Comparison of ENCODE assay signal across 8 mouse cellular contexts in the genomic region with DNA sequence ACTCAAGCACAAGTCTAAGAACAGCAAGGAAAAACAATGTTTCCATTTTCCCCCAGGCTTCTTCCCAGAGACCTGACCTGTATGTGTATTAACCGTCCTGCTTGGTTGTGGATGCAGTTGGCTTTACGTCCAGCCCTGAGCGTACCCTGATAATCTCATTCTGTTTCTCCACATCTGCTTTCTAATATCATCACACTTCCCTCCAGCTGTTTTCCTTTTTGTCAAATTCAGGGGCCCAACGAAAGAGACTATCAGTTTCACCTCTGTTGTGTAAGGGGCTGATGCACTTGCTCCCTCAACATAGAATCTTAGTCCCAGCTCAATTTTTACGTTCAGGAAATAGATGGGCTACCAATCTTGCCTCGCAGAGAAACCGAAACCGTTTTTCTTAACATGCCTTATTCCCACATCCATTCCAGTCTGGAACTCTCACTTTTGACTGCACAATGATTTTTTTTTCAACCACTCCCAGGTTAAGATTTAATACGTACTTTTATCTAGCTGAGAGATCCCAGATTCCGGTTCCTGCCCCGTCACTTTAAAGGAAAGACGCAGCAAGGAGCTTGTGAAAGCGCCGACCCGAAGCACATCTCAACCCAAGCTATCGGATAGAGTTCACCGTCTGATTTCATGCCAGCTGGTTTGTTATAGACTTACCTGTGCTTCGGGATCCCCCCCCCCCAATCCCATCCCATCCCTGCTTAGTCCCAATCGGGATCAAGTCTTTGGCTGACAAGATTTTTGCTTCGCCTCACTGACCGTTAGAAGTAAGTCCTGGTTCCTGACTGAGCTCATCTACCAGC. TPM values are rescaled to one million over a fixed set of nuclear protein-coding genes. Genes with fewer than 3 reads are reported as not detected.
DNase-seq lines count a peak whose midpoint lies in the region; ATAC-seq and TF ChIP-seq lines count a peak whose summit lies in the region.

No protein-coding gene starts in this region.

- no peaks in the 10 kb centered on the region for H3K36me3 ChIP-seq in C2C12 (ENCODE audit: control insufficient read depth, insufficient read depth)
- H3K36me3 ChIP-seq in embryonic facial prominence, embryonic 14.5 days (ENCODE audit: control insufficient read depth, insufficient read depth, low read length) = no peaks in the 10 kb centered on the region
- no peaks in the 10 kb centered on the region for H3K36me3 ChIP-seq in limb, embryonic 13.5 days
- no peaks in the 10 kb centered on the region; the same call in 1 of the 2 replicates for H3K36me3 ChIP-seq in splenic B cell, adult 2 months (ENCODE audit: control insufficient read depth, insufficient read depth, low read length, poor library complexity, severe bottlenecking)

- no peaks in the 10 kb centered on the region for H3K9me3 ChIP-seq in embryonic facial prominence, embryonic 14.5 days (ENCODE audit: control insufficient read depth, low read length)
- H3K9me3 ChIP-seq in limb, embryonic 13.5 days = no peaks in the 10 kb centered on the region

- no peak for ATAC-seq in embryonic facial prominence, embryonic 14.5 days (ENCODE audit: low read depth)
- ATAC-seq in limb, embryonic 13.5 days (ENCODE audit: low FRiP score, low read depth) = no peak
- no peak for ATAC-seq in inflammation-experienced regulatory T-cells, adult 6 months

- H3K27me3 ChIP-seq in C2C12 (ENCODE audit: control insufficient read depth, insufficient read depth, insufficient read length) = no peaks in the 10 kb centered on the region
- H3K27me3 ChIP-seq in embryonic facial prominence, embryonic 14.5 days (replicated peaks; ENCODE audit: control insufficient read depth, insufficient read depth, low read length) = peaks cover 4% of the 10 kb centered on the region; the same call in 1 of the 2 replicates
- H3K27me3 ChIP-seq in limb, embryonic 13.5 days = peaks cover 10% of the 10 kb centered on the region; the same call in 1 of the 2 replicates
- no peaks in the 10 kb centered on the region for H3K27me3 ChIP-seq in splenic B cell, adult 2 months (ENCODE audit: control insufficient read depth, insufficient read depth, low read length, poor library complexity, severe bottlenecking)

- no peak for DNase-seq in gastrocnemius, adult 2 months
- no peak for DNase-seq in gastrocnemius, postnatal 36 days
- DNase-seq in embryonic facial prominence, embryonic 14.5 days (ENCODE audit: low spot score) = peak; percentile 40
- DNase-seq in splenic B cell, adult 2 months (ENCODE audit: low read depth, low spot score) = peak; percentile 23
- DNase-seq in gastrocnemius, postnatal 4 days (ENCODE audit: low spot score in 2 of 2) = no peak

- H3K9ac ChIP-seq in embryonic facial prominence, embryonic 14.5 days (ENCODE audit: low read depth, low read length) = peak overlapping the region; percentile 85
- peak overlapping the region; percentile 92 for H3K9ac ChIP-seq in limb, embryonic 13.5 days

- WGBS in embryonic facial prominence, embryonic 14.5 days = 5% methylated on average over 21 of the region's 21 CpGs
- 5% methylated on average over 21 of the region's 21 CpGs for WGBS in limb, embryonic 13.5 days

- H3K79me3 ChIP-seq in C2C12 (ENCODE audit: low read depth) = peaks cover 33% of the 10 kb centered on the region

- peak overlapping the region; percentile 64 for H3K4me2 ChIP-seq in embryonic facial prominence, embryonic 14.5 days (ENCODE audit: low read depth, low read length)
- peak overlapping the region; percentile 85 for H3K4me2 ChIP-seq in limb, embryonic 13.5 days (replicated peaks)

- H3K79me2 ChIP-seq in C2C12 (ENCODE audit: control insufficient read depth, insufficient read depth) = peaks cover 59% of the 10 kb centered on the region

- peaks cover 16% of the 10 kb centered on the region for H3K4me1 ChIP-seq in embryonic facial prominence, embryonic 14.5 days (ENCODE audit: control insufficient read depth, insufficient read depth, low read length)
- H3K4me1 ChIP-seq in limb, embryonic 13.5 days = peaks cover 32% of the 10 kb centered on the region

- H3K27ac ChIP-seq in gastrocnemius, adult 2 months = peak overlapping the region; percentile 99
- no peak overlapping the region for H3K27ac ChIP-seq in embryonic facial prominence, embryonic 14.5 days (replicated peaks; ENCODE audit: low read depth, low read length)
- H3K27ac ChIP-seq in limb, embryonic 13.5 days = no peak overlapping the region

- no peak for TF ChIP-seq CTCF in gastrocnemius, adult 2 months (IDR thresholded peaks at IDR 0.05)
- TF ChIP-seq CTCF in C2C12 (IDR thresholded peaks at IDR 0.05; ENCODE audit: control insufficient read depth, insufficient read depth, insufficient read length) = no peak

- peak overlapping the region; percentile 91 for H3K4me3 ChIP-seq in gastrocnemius, adult 2 months
- H3K4me3 ChIP-seq in C2C12 (ENCODE audit: insufficient read depth, poor library complexity, severe bottlenecking) = peak overlapping the region; percentile 75
- peak overlapping the region; percentile 74 for H3K4me3 ChIP-seq in embryonic facial prominence, embryonic 14.5 days (ENCODE audit: low read depth, low read length)
- H3K4me3 ChIP-seq in limb, embryonic 13.5 days = peak overlapping the region; percentile 83

- intact Hi-C loops in gastrocnemius, adult 2 months (cut with DNase I) = no loop called here
- intact Hi-C loops in gastrocnemius, postnatal 36 days (cut with DNase I) = loop anchor here (2.0 kb wide), 1 partner anchor 15 kb away; a partner anchor contains a TSS

- peak overlapping the region; percentile 84 for H3ac ChIP-seq in C2C12 (ENCODE audit: control insufficient read depth, insufficient read length, low read depth)

TF ChIP-seq in C2C12, 6 proteins besides CTCF, POLR2A, EP300 and RAD21:
- TF ChIP-seq FOSL1 (IDR thresholded peaks at IDR 0.05; ENCODE audit: insufficient read depth, low read length, poor library complexity, severe bottlenecking) (no peak), MYOG (IDR thresholded peaks at IDR 0.05; ENCODE audit: control insufficient read depth, extremely low read depth, insufficient read length) (no peak), MAX (IDR thresholded peaks at IDR 0.05) (no peak), USF1 (IDR thresholded peaks at IDR 0.05; ENCODE audit: low read depth) (no peak), CEBPB (IDR thresholded peaks at IDR 0.05; ENCODE audit: low read depth) (no peak), MYOD1 (IDR thresholded peaks at IDR 0.05; ENCODE audit: control insufficient read depth, insufficient read length, low read depth) (no peak)

RNA-seq across cellular contexts. Expression of a gene that starts 1.0 kb away (rescaled TPM):
- total RNA-seq in gastrocnemius, adult 2 months (2021) = 10 to 100 TPM; 21.2 to 28.7 TPM
- total RNA-seq in gastrocnemius, postnatal 36 days (2021) = 10 to 100 TPM; 20.6 to 25.2 TPM
- polyA plus RNA-seq in C2C12 (2012; fragmentation: generic; extraction: Trizol) = 23.0 TPM
- 12.1 and 14.2 TPM in 2 replicates for polyA plus RNA-seq in embryonic facial prominence, embryonic 14.5 days (2014; fragmentation: Nextera tagmentation; extraction: Ambion mirVana)
- 12.2 and 14.2 TPM in 2 replicates for polyA plus RNA-seq in limb, embryonic 13.5 days (2015; fragmentation: Nextera tagmentation; extraction: Ambion mirVana)
- 10 to 100 TPM in 2 of 3 experiments, 1 to 10 TPM in 1; 4.6 to 14.1 (median 12.4) TPM for polyA plus RNA-seq in inflammation-experienced regulatory T-cells, adult 6 months (2017; shearing (Covaris generic))
- 10 to 100 TPM; 20.9 to 24.8 TPM for total RNA-seq in gastrocnemius, postnatal 4 days (2021)

RNA-seq across cellular contexts. Expression of a gene that starts 15.8 kb away (rescaled TPM):
- 1 to 10 TPM; 1.2 to 1.3 TPM for total RNA-seq in gastrocnemius, adult 2 months (2021)
- total RNA-seq in gastrocnemius, postnatal 36 days (2021) = 1 to 10 TPM; 1.1 to 1.7 TPM
- polyA plus RNA-seq in C2C12 (2012; fragmentation: generic; extraction: Trizol) = 4.3 TPM
- polyA plus RNA-seq in embryonic facial prominence, embryonic 14.5 days (2014; fragmentation: Nextera tagmentation; extraction: Ambion mirVana) = 10.9 and 12.3 TPM in 2 replicates
- polyA plus RNA-seq in limb, embryonic 13.5 days (2015; fragmentation: Nextera tagmentation; extraction: Ambion mirVana) = 11.2 and 12.4 TPM in 2 replicates
- polyA plus RNA-seq in inflammation-experienced regulatory T-cells, adult 6 months (2017; shearing (Covaris generic)) = 10 to 100 TPM in 1 of 3 experiments, 1 to 10 TPM in 2; 6.7 to 10.7 (median 7.2) TPM
- total RNA-seq in gastrocnemius, postnatal 4 days (2021) = 10 to 100 TPM in 1 of 2 experiments, 1 to 10 TPM in 1; 9.1 to 12.5 TPM

Comparison
In these comparisons a context has a peak if more than half of its experiments do, and no peak if none do; other contexts are left out.
1. DNase-seq: peak in embryonic facial prominence, embryonic 14.5 days (single experiment) and splenic B cell, adult 2 months (single experiment); none in gastrocnemius, adult 2 months (single experiment), gastrocnemius, postnatal 36 days (0 of 2) and gastrocnemius, postnatal 4 days (0 of 2).
2. Peak in every context shown above with its lines, with median percentiles within 50 percentile points of each other: H3K4me3 ChIP-seq.